Mouse (Mus musculus): ENCODE data around the gene Olfr1155.

GRCm38 (mm10) chr2:87953000-87953399, 8.1 kb upstream of the Olfr1155 start, which contains the start of gene Olfr1156:
- TF ChIP-seq CTCF (IDR thresholded peaks at IDR 0.05; ENCODE audit: control insufficient read depth, insufficient read depth, low read length) (no peak), POLR2A (IDR thresholded peaks at IDR 0.05; ENCODE audit: borderline replicate concordance, control insufficient read depth, low read depth, low read length) (no peak)

Data from bone marrow, adult 2 months (tissue).